Comparison of ENCODE assay signal across 16 mouse cellular contexts in genomic region chr2:119334135-119334534, GRCm38 (mm10). TPM values are rescaled to one million over a fixed set of nuclear protein-coding genes. Genes with fewer than 3 reads are reported as not detected.
DNase-seq lines count a peak whose midpoint lies in the region; ATAC-seq and TF ChIP-seq lines count a peak whose summit lies in the region.
"Had no signal": no experiment of that assay in that cellular context is flagged by ENCODE, and none has a peak within 500 bp of the region (broad histone marks: within the 10 kb centered on the region; RNA-seq: fewer than 3 reads in every experiment).

No protein-coding gene starts in this region.

- H3K4me2 ChIP-seq in heart, embryonic 13.5 days = peak overlapping the region; percentile 39
- peak overlapping the region; percentile 27 for H3K4me2 ChIP-seq in kidney, embryonic 15.5 days
- H3K4me2 ChIP-seq in kidney, embryonic 14.5 days (replicated peaks; ENCODE audit: low read depth, low read length) = no peak overlapping the region
- H3K4me2 ChIP-seq in lung, postnatal 0 days (replicated peaks; ENCODE audit: low read depth, low read length) = peak overlapping the region; percentile 17
- H3K4me2 ChIP-seq: forebrain, embryonic 12.5 days; limb, embryonic 12.5 days; neural tube, embryonic 12.5 days had no signal

- H3K27me3 ChIP-seq in heart, embryonic 13.5 days (replicated peaks) = peaks cover 43% of the 10 kb centered on the region
- peaks cover 31% of the 10 kb centered on the region for H3K27me3 ChIP-seq in kidney, embryonic 15.5 days
- H3K27me3 ChIP-seq in kidney, embryonic 14.5 days (ENCODE audit: control insufficient read depth, insufficient read depth, low read length) = peaks cover 15% of the 10 kb centered on the region
- H3K27me3 ChIP-seq in lung, postnatal 0 days (replicated peaks; ENCODE audit: insufficient read depth, low read length) = no peaks in the 10 kb centered on the region

- peaks cover 19% of the 10 kb centered on the region for H3K4me1 ChIP-seq in heart, embryonic 13.5 days
- peaks cover 22% of the 10 kb centered on the region for H3K4me1 ChIP-seq in kidney, embryonic 15.5 days
- peaks cover 3% of the 10 kb centered on the region; the same call in 1 of the 2 replicates for H3K4me1 ChIP-seq in kidney, embryonic 14.5 days (ENCODE audit: control insufficient read depth, insufficient read depth, low read length)
- peaks cover 3% of the 10 kb centered on the region; the same call in 1 of the 2 replicates for H3K4me1 ChIP-seq in lung, postnatal 0 days (ENCODE audit: insufficient read depth, low read depth, low read length)

- H3K27ac ChIP-seq in heart, embryonic 13.5 days (replicated peaks) = 0 out of 2 replicates have a peak overlapping the region, but pooled peaks have one; percentile 12
- no peak overlapping the region for H3K27ac ChIP-seq in kidney, embryonic 15.5 days
- no peak overlapping the region for H3K27ac ChIP-seq in kidney, embryonic 14.5 days (ENCODE audit: low read depth, low read length)
- no peak overlapping the region for H3K27ac ChIP-seq in lung, postnatal 0 days (ENCODE audit: low read length)
- H3K27ac ChIP-seq: forebrain, embryonic 12.5 days; limb, embryonic 12.5 days; liver, embryonic 14.5 days; macrophage; midbrain, embryonic 10.5 days; neural tube, embryonic 12.5 days had no signal

- peaks cover 4% of the 10 kb centered on the region; the same call in 1 of the 2 replicates for H3K36me3 ChIP-seq in heart, embryonic 13.5 days
- H3K36me3 ChIP-seq in kidney, embryonic 15.5 days = no peaks in the 10 kb centered on the region
- H3K36me3 ChIP-seq in kidney, embryonic 14.5 days (ENCODE audit: control insufficient read depth, insufficient read depth, low read length) = no peaks in the 10 kb centered on the region
- no peaks in the 10 kb centered on the region for H3K36me3 ChIP-seq in lung, postnatal 0 days (ENCODE audit: insufficient read depth, low read length)
- H3K36me3 ChIP-seq: forebrain, embryonic 12.5 days; limb, embryonic 12.5 days; midbrain, embryonic 10.5 days; neural tube, embryonic 12.5 days had no signal

- intact Hi-C loops in heart, postnatal 14 days (cut with DNase I) = no loop called here

- no peak for TF ChIP-seq EP300 in lung, postnatal 0 days (IDR thresholded peaks at IDR 0.05)

- 0 out of 2 replicates have a peak overlapping the region, but pooled peaks have one; percentile 2 for H3K4me3 ChIP-seq in heart, embryonic 13.5 days
- no peak overlapping the region for H3K4me3 ChIP-seq in kidney, embryonic 15.5 days (replicated peaks)
- no peak overlapping the region for H3K4me3 ChIP-seq in kidney, embryonic 14.5 days (ENCODE audit: low read length)
- H3K4me3 ChIP-seq in lung, postnatal 0 days (ENCODE audit: low read depth, low read length) = no peak overlapping the region
- H3K4me3 ChIP-seq: forebrain, embryonic 12.5 days; limb, embryonic 12.5 days; midbrain, embryonic 10.5 days; neural tube, embryonic 12.5 days had no signal

- TF ChIP-seq CTCF in lung, postnatal 0 days (IDR thresholded peaks at IDR 0.05) = no peak

- no peaks in the 10 kb centered on the region for H3K9me3 ChIP-seq in heart, embryonic 13.5 days
- no peaks in the 10 kb centered on the region for H3K9me3 ChIP-seq in kidney, embryonic 15.5 days (replicated peaks)
- no peaks in the 10 kb centered on the region for H3K9me3 ChIP-seq in kidney, embryonic 14.5 days (ENCODE audit: control insufficient read depth, low read length)
- no peaks in the 10 kb centered on the region for H3K9me3 ChIP-seq in lung, postnatal 0 days (ENCODE audit: low read length)
- H3K9me3 ChIP-seq: forebrain, embryonic 12.5 days; limb, embryonic 12.5 days; midbrain, embryonic 10.5 days; neural tube, embryonic 12.5 days had no signal

- no peak for DNase-seq in heart, postnatal 14 days
- peak; percentile 46 for DNase-seq in lung, postnatal 0 days (ENCODE audit: low spot score)
- DNase-seq in lung, postnatal 25 days (ENCODE audit: low spot score) = no peak
- DNase-seq: cerebellum, adult 8-10 months; kidney, adult 8-10 months; right cerebral cortex, adult 18-20 months had no signal

- 42% methylated on average over 1 of the region's 1 CpGs for WGBS in heart, embryonic 13.5 days
- 43% methylated on average over 1 of the region's 1 CpGs for WGBS in kidney, embryonic 15.5 days
- WGBS in kidney, embryonic 14.5 days = 44% methylated on average over 1 of the region's 1 CpGs
- WGBS in lung, postnatal 0 days = 0% methylated on average over 1 of the region's 1 CpGs

- H3K9ac ChIP-seq in heart, embryonic 13.5 days = no peak overlapping the region
- no peak overlapping the region for H3K9ac ChIP-seq in kidney, embryonic 15.5 days
- H3K9ac ChIP-seq in kidney, embryonic 14.5 days (ENCODE audit: low read depth, low read length) = no peak overlapping the region
- no peak overlapping the region for H3K9ac ChIP-seq in lung, postnatal 0 days (replicated peaks; ENCODE audit: low read depth)
- H3K9ac ChIP-seq: forebrain, embryonic 12.5 days; limb, embryonic 12.5 days; liver, embryonic 14.5 days; neural tube, embryonic 12.5 days had no signal

- no peak for ATAC-seq in heart, embryonic 13.5 days (ENCODE audit: extremely low read depth, insufficient number of reproducible peaks, low FRiP score, low TSS enrichment)
- ATAC-seq in kidney, embryonic 15.5 days (replicated peaks; ENCODE audit: low FRiP score) = no peak
- ATAC-seq in kidney, embryonic 14.5 days (ENCODE audit: low FRiP score, low TSS enrichment) = no peak
- ATAC-seq in lung, postnatal 0 days = peak; percentile 16

RNA-seq across cellular contexts. Expression of gene Dll4, which starts 8.6 kb away (rescaled TPM):
- 7.7 and 8.7 TPM in 2 replicates for polyA plus RNA-seq in heart, embryonic 13.5 days (2015; fragmentation: Nextera tagmentation; extraction: Ambion mirVana)
- 10 to 100 TPM; 19.5 to 22.3 TPM for total RNA-seq in heart, postnatal 14 days (2021)
- 9.9 and 10.5 TPM in 2 replicates for polyA plus RNA-seq in kidney, embryonic 15.5 days (2015; fragmentation: Nextera tagmentation; extraction: Ambion mirVana)
- 4.9 and 8.3 TPM in 2 replicates for polyA plus RNA-seq in kidney, embryonic 14.5 days (2014; fragmentation: Nextera tagmentation; extraction: Ambion mirVana)
- 22.7 and 25.9 TPM in 2 replicates for polyA plus RNA-seq in lung, postnatal 0 days (2015; fragmentation: Nextera tagmentation; extraction: Ambion mirVana)
- total RNA-seq: monocyte, adult 5-6 weeks had no signal
- polyA plus RNA-seq: macrophage had no signal

RNA-seq across cellular contexts. Expression of gene Chac1, which starts 16.9 kb away (rescaled TPM):
- polyA plus RNA-seq in heart, embryonic 13.5 days (2015; fragmentation: Nextera tagmentation; extraction: Ambion mirVana) = 0.35 and 0.78 TPM in 2 replicates
- total RNA-seq in heart, postnatal 14 days (2021) = 10 to 100 TPM; 12.8 to 13.0 TPM
- 0.91 and 0.98 TPM in 2 replicates for polyA plus RNA-seq in kidney, embryonic 15.5 days (2015; fragmentation: Nextera tagmentation; extraction: Ambion mirVana)
- polyA plus RNA-seq in kidney, embryonic 14.5 days (2014; fragmentation: Nextera tagmentation; extraction: Ambion mirVana) = 0.38 and 1.0 TPM in 2 replicates
- 1.5 and 1.8 TPM in 2 replicates for polyA plus RNA-seq in lung, postnatal 0 days (2015; fragmentation: Nextera tagmentation; extraction: Ambion mirVana)
- total RNA-seq: monocyte, adult 5-6 weeks had no signal

RNA-seq across cellular contexts. Expression of gene Vps18, which starts 45.6 kb away (rescaled TPM):
- 11.9 and 13.1 TPM in 2 replicates for polyA plus RNA-seq in heart, embryonic 13.5 days (2015; fragmentation: Nextera tagmentation; extraction: Ambion mirVana)
- total RNA-seq in heart, postnatal 14 days (2021) = 10 to 100 TPM; 12.8 to 13.3 TPM
- 17.6 and 19.6 TPM in 2 replicates for polyA plus RNA-seq in kidney, embryonic 15.5 days (2015; fragmentation: Nextera tagmentation; extraction: Ambion mirVana)
- polyA plus RNA-seq in kidney, embryonic 14.5 days (2014; fragmentation: Nextera tagmentation; extraction: Ambion mirVana) = 7.1 and 13.3 TPM in 2 replicates
- 11.1 and 11.4 TPM in 2 replicates for polyA plus RNA-seq in lung, postnatal 0 days (2015; fragmentation: Nextera tagmentation; extraction: Ambion mirVana)
